Mouse (Mus musculus) limb, embryonic 14.5 days (tissue): ENCODE results near the gene Tas1r1. TPM values are rescaled to one million over a fixed set of nuclear protein-coding genes. Genes with fewer than 3 reads are reported as not detected.

Experiments used
- ATAC-seq: fragments of 200-750 bp; cut with Nextera tagmentation; 2 replicates; pipeline ENCODE4 v1.8.0; 2017; ENCODE audit warnings: low read depth, moderate number of reproducible peaks, moderate TSS enrichment; ENCODE audit not compliant: low FRiP score
- DNase-seq: peaks from one replicate; pipeline ENCODE4 v3.0.0-alpha.2; 2015; ENCODE audit warnings: low spot score
- H3K27ac ChIP-seq: fragments of 300-500 bp; sonication (generic); replicated peaks from 2 replicates; pipeline ENCODE4 v1.5.1; 2014; ENCODE audit warnings: low read depth, mild to moderate bottlenecking, low read length, moderate library complexity, mixed read lengths
- H3K27me3 ChIP-seq: fragments of 300-500 bp; sonication (generic); 2 replicates; pipeline ENCODE4 v1.6.1; 2014; ENCODE audit warnings: low read length, mixed read lengths; ENCODE audit not compliant: control insufficient read depth, insufficient read depth
- H3K36me3 ChIP-seq: fragments of 300-500 bp; sonication (generic); 2 replicates; pipeline ENCODE4 v1.6.1; 2014; ENCODE audit warnings: mild to moderate bottlenecking, low read length, moderate library complexity, mixed read lengths; ENCODE audit not compliant: control insufficient read depth, insufficient read depth
- H3K4me1 ChIP-seq: fragments of 300-500 bp; sonication (generic); 2 replicates; pipeline ENCODE4 v1.6.1; 2014; ENCODE audit warnings: antibody characterized with exemption, low read length, mixed read lengths; ENCODE audit not compliant: control insufficient read depth, insufficient read depth
- H3K4me2 ChIP-seq: fragments of 300-500 bp; sonication (generic); replicated peaks from 2 replicates; pipeline ENCODE4 v1.6.1; 2014; ENCODE audit warnings: low read depth, mild to moderate bottlenecking, low read length, moderate library complexity; ENCODE audit not compliant: severe bottlenecking
- H3K4me3 ChIP-seq: fragments of 300-500 bp; sonication (generic); replicated peaks from 2 replicates; pipeline ENCODE4 v1.5.1; 2014; ENCODE audit warnings: low read length
- H3K9ac ChIP-seq: fragments of 300-500 bp; sonication (generic); 2 replicates; pipeline ENCODE4 v1.6.1; 2014; ENCODE audit warnings: mild to moderate bottlenecking, low read depth, low read length, moderate library complexity; ENCODE audit not compliant: severe bottlenecking
- H3K9me3 ChIP-seq: fragments of 300-500 bp; sonication (generic); 2 replicates; pipeline ENCODE4 v1.6.1; 2016; ENCODE audit warnings: low read length; ENCODE audit not compliant: control insufficient read depth
- POLR2A ChIP-seq: fragments of 200-500 bp; IDR thresholded peaks from 2 replicates; pipeline ENCODE4 v1.8.0; 2012; ENCODE audit warnings: inconsistent platforms, mild to moderate bottlenecking, moderate library complexity, borderline replicate concordance; ENCODE audit not compliant: insufficient read depth, insufficient read length; ENCODE audit errors: extremely low read depth
- WGBS: fragments of 180-500 bp; shearing (Covaris S2); extraction: QIAGEN DNeasy Blood & Tissue Kit; methylation state at CpG from one replicate; pipeline ENCODE4 v1.1.7; 2014; 5-methylcytosine and 5-hydroxymethylcytosine counted together
- polyA plus RNA-seq, 2 experiments: library from polyadenylated mRNA; depleted of rRNA in 1 of 2; stranded (reverse) in 1 of 2; unstranded in 1 of 2; fragments of >200 nt; fragmentation: Nextera tagmentation in 1 of 2; extraction: Ambion mirVana in 1 of 2; gene quantifications; 2 replicates each; pipeline versions ENCODE4 v1.2.1 to v1.2.3; 2012 to 2014

The Tas1r1 gene
- polyA plus RNA-seq (2012; rRNA removed) (1.0 and 1.7 TPM in 2 replicates), polyA plus RNA-seq (2014; fragmentation: Nextera tagmentation; extraction: Ambion mirVana) (0.93 and 1.3 TPM in 2 replicates)

GRCm38 (mm10) chr4:152038225-152038984 is at the start of gene Tas1r1:
TSS of gene Tas1r1 (minus strand) at chr4:152038568.
- Histone ChIP-seq H3K27ac (no peak within 1 kb of the TSS), H3K4me2 (peak within 1 kb of the TSS; percentile 81), H3K36me3 (peaks cover 26% of the 10 kb centered on the region), H3K9me3 (no peaks in the 10 kb centered on the region), H3K4me3 (peak within 1 kb of the TSS; percentile 98), H3K27me3 (no peaks in the 10 kb centered on the region), H3K4me1 (peaks cover 9% of the 10 kb centered on the region), H3K9ac (peak within 1 kb of the TSS; percentile 85)
- peak; percentile 16 for DNase-seq
- peak; percentile 41; the same call in 1 of the 2 replicates for ATAC-seq
- no peak for TF ChIP-seq POLR2A
- WGBS, result 45% methylated on average over 10 of the region's 10 CpGs

- Histone ChIP-seq H3K27me3 (no peaks in the 10 kb centered on the region), H3K27ac (no peak overlapping the region), H3K4me3 (peak overlapping the region; percentile 80), H3K4me2 (peak overlapping the region; percentile 76), H3K9me3 (no peaks in the 10 kb centered on the region), H3K4me1 (peaks cover 13% of the 10 kb centered on the region), H3K36me3 (peaks cover 10% of the 10 kb centered on the region; the same call in 1 of the 2 replicates), H3K9ac (0 out of 2 replicates have a peak overlapping the region, but pooled peaks have one; percentile 90)
- ATAC-seq (no peak), DNase-seq (no peak)
- 50% methylated on average over 4 of the region's 4 CpGs for WGBS
- TF ChIP-seq POLR2A, result no peak
These were observed 49.8 kb upstream of the Tas1r1 start for GRCm38 (mm10) chr4:152088133-152088532.

- Histone ChIP-seq H3K4me2 (peak overlapping the region; percentile 76), H3K27me3 (no peaks in the 10 kb centered on the region), H3K4me3 (peak overlapping the region; percentile 80), H3K27ac (no peak overlapping the region; the same call in 1 of the 2 replicates), H3K36me3 (peaks cover 10% of the 10 kb centered on the region; the same call in 1 of the 2 replicates), H3K9me3 (no peaks in the 10 kb centered on the region), H3K4me1 (peaks cover 13% of the 10 kb centered on the region), H3K9ac (peak overlapping the region; percentile 90)
- WGBS, result 3% methylated on average over 12 of the region's 12 CpGs
- TF ChIP-seq POLR2A, result no peak
- DNase-seq, result no peak
- no peak for ATAC-seq
These were observed 49.1 kb upstream of the Tas1r1 start for GRCm38 (mm10) chr4:152087211-152088081.

- Histone ChIP-seq H3K27me3 (no peaks in the 10 kb centered on the region), H3K9ac (peak overlapping the region; percentile 90), H3K27ac (no peak overlapping the region; the same call in 1 of the 2 replicates), H3K36me3 (peaks cover 10% of the 10 kb centered on the region; the same call in 1 of the 2 replicates), H3K4me3 (peak overlapping the region; percentile 80), H3K4me2 (peak overlapping the region; percentile 76), H3K4me1 (peaks cover 13% of the 10 kb centered on the region), H3K9me3 (no peaks in the 10 kb centered on the region)
- ATAC-seq (peak; percentile 87), DNase-seq (peak; percentile 53)
- WGBS, result 0% methylated on average over 37 of the region's 92 CpGs
- 0 out of 2 replicates have a peak, but pooled peaks have one; percentile 33 for TF ChIP-seq POLR2A
These were observed 48.3 kb upstream of the Tas1r1 start for GRCm38 (mm10) chr4:152086505-152087210.
